In genomic region chr3:137775076-137775849, GRCm38 (mm10) we compare ENCODE assay signal across 13 mouse cellular contexts.
DNase-seq lines count a peak whose midpoint lies in the region; ATAC-seq and TF ChIP-seq lines count a peak whose summit lies in the region.
"Had no signal": no experiment of that assay in that cellular context is flagged by ENCODE, and none has a peak within 500 bp of the region (broad histone marks: within the 10 kb centered on the region; RNA-seq: fewer than 3 reads in every experiment).

No protein-coding gene starts in this region.

- H3ac ChIP-seq in myocyte (ENCODE audit: control insufficient read depth, insufficient read length): no peak overlapping the region

- 61% methylated on average over 6 of the region's 6 CpGs for WGBS in embryonic facial prominence, embryonic 14.5 days
- 79% methylated on average over 6 of the region's 6 CpGs for WGBS in embryonic facial prominence, embryonic 10.5 days
- 29% methylated on average over 6 of the region's 6 CpGs for WGBS in lung, embryonic 16.5 days
- 49% methylated on average over 6 of the region's 6 CpGs for WGBS in lung, adult 2 months
- 63% methylated on average over 6 of the region's 6 CpGs for WGBS in intestine, embryonic 16.5 days

- no peaks in the 10 kb centered on the region for H3K79me2 ChIP-seq in myocyte (ENCODE audit: control insufficient read depth, insufficient read depth)

- H3K27ac ChIP-seq in embryonic facial prominence, embryonic 14.5 days (replicated peaks; ENCODE audit: low read depth, low read length): no peak overlapping the region
- H3K27ac ChIP-seq in embryonic facial prominence, embryonic 10.5 days (replicated peaks): no peak overlapping the region
- H3K27ac ChIP-seq in lung, embryonic 16.5 days (ENCODE audit: low read length): no peak overlapping the region
- H3K27ac ChIP-seq in intestine, embryonic 16.5 days (ENCODE audit: low read length): no peak overlapping the region
- H3K27ac ChIP-seq: embryonic facial prominence, embryonic 12.5 days; limb, embryonic 12.5 days had no signal

- no peak overlapping the region for H3K9ac ChIP-seq in embryonic facial prominence, embryonic 14.5 days (ENCODE audit: low read depth, low read length)
- H3K9ac ChIP-seq in lung, embryonic 16.5 days (ENCODE audit: low read length): no peak overlapping the region
- no peak overlapping the region for H3K9ac ChIP-seq in intestine, embryonic 16.5 days (ENCODE audit: low read depth, low read length)
- H3K9ac ChIP-seq: embryonic facial prominence, embryonic 12.5 days; limb, embryonic 12.5 days had no signal

- TF ChIP-seq POLR2A in lung, adult 2 months (IDR thresholded peaks at IDR 0.05; ENCODE audit: borderline replicate concordance, extremely low read depth, low read depth, low read length): no peak
- TF ChIP-seq POLR2A in myocyte (IDR thresholded peaks at IDR 0.05; ENCODE audit: insufficient read length, low read depth): no peak

- peak; percentile 22; the same call in 1 of the 2 replicates for ATAC-seq in embryonic facial prominence, embryonic 14.5 days (ENCODE audit: low read depth)
- ATAC-seq in lung, embryonic 16.5 days (ENCODE audit: low read depth): peak; percentile 49; the same call in 1 of the 2 replicates
- ATAC-seq in intestine, embryonic 16.5 days: peak; percentile 46; the same call in 1 of the 2 replicates
- ATAC-seq: activated CD4-positive, CD25-positive, alpha-beta regulatory T cell, adult 4 months had no signal

- TF ChIP-seq CTCF in lung, adult 2 months (IDR thresholded peaks at IDR 0.05; ENCODE audit: insufficient read depth, low read length): no peak

- no peaks in the 10 kb centered on the region for H3K9me3 ChIP-seq in embryonic facial prominence, embryonic 14.5 days (ENCODE audit: control insufficient read depth, low read length)
- no peaks in the 10 kb centered on the region for H3K9me3 ChIP-seq in embryonic facial prominence, embryonic 10.5 days
- H3K9me3 ChIP-seq in lung, embryonic 16.5 days (ENCODE audit: control insufficient read depth, low read length): no peaks in the 10 kb centered on the region
- no peaks in the 10 kb centered on the region for H3K9me3 ChIP-seq in intestine, embryonic 16.5 days (ENCODE audit: control insufficient read depth, low read length)
- H3K9me3 ChIP-seq: embryonic facial prominence, embryonic 12.5 days; limb, embryonic 12.5 days had no signal

- 0 out of 2 replicates have a peak, but pooled peaks cover 4% of the 10 kb centered on the region for H3K27me3 ChIP-seq in embryonic facial prominence, embryonic 14.5 days (replicated peaks; ENCODE audit: control insufficient read depth, insufficient read depth, low read length)
- peaks cover 20% of the 10 kb centered on the region for H3K27me3 ChIP-seq in embryonic facial prominence, embryonic 10.5 days (replicated peaks; ENCODE audit: low read depth, poor library complexity, severe bottlenecking)
- no peaks in the 10 kb centered on the region for H3K27me3 ChIP-seq in lung, embryonic 16.5 days (ENCODE audit: control insufficient read depth, insufficient read depth, low read depth, low read length)
- H3K27me3 ChIP-seq in intestine, embryonic 16.5 days (replicated peaks; ENCODE audit: control insufficient read depth, insufficient read depth, low read length): no peaks in the 10 kb centered on the region
- H3K27me3 ChIP-seq in myocyte (ENCODE audit: control insufficient read depth, insufficient read depth, insufficient read length): no peaks in the 10 kb centered on the region

- H3K4me3 ChIP-seq in embryonic facial prominence, embryonic 14.5 days (ENCODE audit: low read depth, low read length): no peak overlapping the region
- H3K4me3 ChIP-seq in embryonic facial prominence, embryonic 10.5 days: no peak overlapping the region
- no peak overlapping the region for H3K4me3 ChIP-seq in lung, embryonic 16.5 days (ENCODE audit: low read length)
- no peak overlapping the region for H3K4me3 ChIP-seq in lung, adult 2 months (replicated peaks; ENCODE audit: extremely low read depth, low read depth, low read length)
- H3K4me3 ChIP-seq in intestine, embryonic 16.5 days (ENCODE audit: low read length): no peak overlapping the region
- no peak overlapping the region for H3K4me3 ChIP-seq in myocyte
- H3K4me3 ChIP-seq: embryonic facial prominence, embryonic 12.5 days; limb, embryonic 12.5 days had no signal

- no peak overlapping the region for H3K4me2 ChIP-seq in embryonic facial prominence, embryonic 14.5 days (ENCODE audit: low read depth, low read length)
- no peak overlapping the region for H3K4me2 ChIP-seq in lung, embryonic 16.5 days (ENCODE audit: low read depth, low read length)
- H3K4me2 ChIP-seq in intestine, embryonic 16.5 days (ENCODE audit: low read depth, low read length): no peak overlapping the region
- H3K4me2 ChIP-seq in myocyte (ENCODE audit: low read depth): no peak overlapping the region
- H3K4me2 ChIP-seq: embryonic facial prominence, embryonic 12.5 days; limb, embryonic 12.5 days had no signal

- H3K36me3 ChIP-seq in embryonic facial prominence, embryonic 14.5 days (ENCODE audit: control insufficient read depth, insufficient read depth, low read length): no peaks in the 10 kb centered on the region
- H3K36me3 ChIP-seq in embryonic facial prominence, embryonic 10.5 days (replicated peaks): no peaks in the 10 kb centered on the region
- no peaks in the 10 kb centered on the region for H3K36me3 ChIP-seq in lung, embryonic 16.5 days (ENCODE audit: control insufficient read depth, insufficient read depth, low read length)
- no peaks in the 10 kb centered on the region for H3K36me3 ChIP-seq in intestine, embryonic 16.5 days (ENCODE audit: control insufficient read depth, insufficient read depth, low read length)
- no peaks in the 10 kb centered on the region for H3K36me3 ChIP-seq in myocyte (ENCODE audit: control insufficient read depth, insufficient read depth)
- H3K36me3 ChIP-seq: embryonic facial prominence, embryonic 12.5 days; limb, embryonic 12.5 days had no signal

- H3K4me1 ChIP-seq in embryonic facial prominence, embryonic 14.5 days (ENCODE audit: control insufficient read depth, insufficient read depth, low read length): no peaks in the 10 kb centered on the region
- H3K4me1 ChIP-seq in embryonic facial prominence, embryonic 10.5 days: peaks cover 5% of the 10 kb centered on the region
- H3K4me1 ChIP-seq in lung, embryonic 16.5 days (replicated peaks; ENCODE audit: control insufficient read depth, insufficient read depth, low read length): no peaks in the 10 kb centered on the region
- H3K4me1 ChIP-seq in lung, adult 2 months (ENCODE audit: control insufficient read depth, insufficient read depth, low read length): no peaks in the 10 kb centered on the region
- H3K4me1 ChIP-seq in intestine, embryonic 16.5 days (ENCODE audit: control insufficient read depth, insufficient read depth, low read length): 0 out of 2 replicates have a peak, but pooled peaks cover 1% of the 10 kb centered on the region
- H3K4me1 ChIP-seq: limb, embryonic 12.5 days had no signal

- peak; percentile 68 for DNase-seq in embryonic facial prominence, embryonic 14.5 days (ENCODE audit: low spot score)
- no peak for DNase-seq in embryonic facial prominence, embryonic 10.5 days (ENCODE audit: low spot score)
- no peak for DNase-seq in lung, adult 2 months
- no peak for DNase-seq in embryo, embryonic 10.5 days (ENCODE audit: low spot score)
- DNase-seq in cerebellum, adult 9-11 months: no peak
- DNase-seq: gastrocnemius, postnatal 25 days; kidney, postnatal 36 days had no signal

TF ChIP-seq in myocyte, 11 proteins besides CTCF, POLR2A, EP300 and RAD21:
- TF ChIP-seq E2F4 (IDR thresholded peaks at IDR 0.05; ENCODE audit: insufficient read depth): no peak
- peak in 1 of 3 experiments; percentile 12 for TF ChIP-seq MYOD1 (IDR thresholded peaks at IDR 0.05; ENCODE audit: control insufficient read depth in 1 of 3, insufficient read length in 2 of 3, low read depth in 2 of 3)
- peak; percentile 49 for TF ChIP-seq USF1 (IDR thresholded peaks at IDR 0.05; ENCODE audit: low read depth)
- no peak for TF ChIP-seq TCF12 (IDR thresholded peaks at IDR 0.05; ENCODE audit: insufficient read depth, poor library complexity, severe bottlenecking)
- no peak for TF ChIP-seq SRF (IDR thresholded peaks at IDR 0.05; ENCODE audit: control insufficient read depth, insufficient read length, low read depth)
